Mouse (Mus musculus): Measurements from ENCODE around the gene Trim28. TPM values are rescaled to one million over a fixed set of nuclear protein-coding genes. Genes with fewer than 3 reads are reported as not detected.

Gene Trim28
- polyA plus RNA-seq, 1 experiment from 2014 or later: 245 TPM

DNA sequence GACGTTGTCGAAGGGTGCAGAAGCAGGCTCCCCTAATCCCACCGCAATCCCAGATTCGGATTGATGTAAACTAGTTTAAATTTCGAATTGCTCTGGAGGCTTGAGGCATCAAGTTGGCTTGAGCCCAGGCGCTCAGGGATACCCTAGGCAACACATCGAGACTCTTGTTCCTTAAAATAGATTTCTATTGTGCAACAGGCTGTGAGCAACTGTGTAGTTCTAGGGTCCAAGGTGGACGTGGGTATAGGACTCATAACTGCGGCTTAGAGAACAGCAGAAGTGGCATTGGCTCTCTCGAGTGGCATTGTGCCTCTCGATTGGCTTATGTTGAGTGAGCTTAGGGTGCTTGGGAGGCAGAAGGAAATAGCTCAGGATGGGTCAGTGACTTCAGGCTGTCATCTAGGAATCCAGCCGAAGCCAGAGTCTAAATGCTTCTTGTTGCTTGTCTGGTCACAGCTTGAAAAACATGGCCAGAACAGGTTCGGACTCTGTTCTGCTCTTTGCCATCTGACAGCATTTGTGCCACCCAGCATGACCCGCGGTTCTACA is 39.8 kb downstream of the Trim28 start:
- 16% methylated on average over 15 of the region's 15 CpGs for WGBS
- peak overlapping the region; percentile 99 for H3K9ac ChIP-seq (replicated peaks; ENCODE audit: low read length)
- peak overlapping the region; percentile 74 for H3K4me2 ChIP-seq (replicated peaks; ENCODE audit: low read depth, low read length)
- peaks cover 13% of the 10 kb centered on the region for H3K36me3 ChIP-seq (ENCODE audit: insufficient read depth, low read length)
- H3K4me1 ChIP-seq (ENCODE audit: insufficient read depth, low read length): peaks cover 38% of the 10 kb centered on the region
- no peak for ATAC-seq (ENCODE audit: low FRiP score, low TSS enrichment)
- H3K27me3 ChIP-seq (ENCODE audit: insufficient read depth, low read length): peaks cover 13% of the 10 kb centered on the region
- H3K4me3 ChIP-seq (ENCODE audit: low read length): peak overlapping the region; percentile 85
- no peaks in the 10 kb centered on the region for H3K9me3 ChIP-seq (ENCODE audit: low read length)
- H3K27ac ChIP-seq (ENCODE audit: low read length): peak overlapping the region; percentile 100

DNA sequence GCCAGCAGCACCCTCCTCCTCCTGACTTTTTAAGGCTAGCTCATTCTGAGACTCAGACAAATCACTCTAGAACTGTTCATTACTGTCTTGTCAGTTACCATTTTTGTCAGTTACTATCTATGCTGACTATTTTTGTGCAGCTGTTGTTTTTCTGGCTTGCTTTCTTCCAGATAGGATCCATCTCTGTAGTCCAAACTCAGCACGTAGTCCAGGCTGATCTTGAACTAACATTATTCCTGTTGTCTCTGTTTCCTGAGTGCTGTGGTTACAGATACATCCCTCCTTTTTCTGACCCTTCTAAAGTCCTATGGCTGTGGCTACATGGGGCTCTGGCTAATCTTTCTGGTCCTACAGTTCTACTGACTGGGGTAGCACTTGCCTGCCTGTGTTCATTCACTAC is 40.3 kb downstream of the Trim28 start:
- H3K9me3 ChIP-seq (ENCODE audit: low read length): no peaks in the 10 kb centered on the region
- H3K27ac ChIP-seq (ENCODE audit: low read length): peak overlapping the region; percentile 100
- H3K27me3 ChIP-seq (ENCODE audit: insufficient read depth, low read length): peaks cover 18% of the 10 kb centered on the region
- 77% methylated on average over 1 of the region's 1 CpGs for WGBS
- H3K4me3 ChIP-seq (ENCODE audit: low read length): peak overlapping the region; percentile 85
- H3K9ac ChIP-seq (replicated peaks; ENCODE audit: low read length): peak overlapping the region; percentile 99
- ATAC-seq (ENCODE audit: low FRiP score, low TSS enrichment): no peak
- peak overlapping the region; percentile 74 for H3K4me2 ChIP-seq (replicated peaks; ENCODE audit: low read depth, low read length)
- peaks cover 13% of the 10 kb centered on the region for H3K36me3 ChIP-seq (ENCODE audit: insufficient read depth, low read length)
- H3K4me1 ChIP-seq (ENCODE audit: insufficient read depth, low read length): peaks cover 36% of the 10 kb centered on the region

- no peak overlapping the region for H3K9ac ChIP-seq (replicated peaks; ENCODE audit: low read length)
- H3K27ac ChIP-seq (ENCODE audit: low read length): no peak overlapping the region
- H3K27me3 ChIP-seq (ENCODE audit: insufficient read depth, low read length): peaks cover 29% of the 10 kb centered on the region
- no peaks in the 10 kb centered on the region for H3K9me3 ChIP-seq (ENCODE audit: low read length)
- H3K4me3 ChIP-seq (ENCODE audit: low read length): no peak overlapping the region
- 33% methylated on average over 1 of the region's 1 CpGs for WGBS
- no peaks in the 10 kb centered on the region for H3K36me3 ChIP-seq (ENCODE audit: insufficient read depth, low read length)
- peaks cover 27% of the 10 kb centered on the region for H3K4me1 ChIP-seq (ENCODE audit: insufficient read depth, low read length)
- no peak for ATAC-seq (ENCODE audit: low FRiP score, low TSS enrichment)
- no peak overlapping the region for H3K4me2 ChIP-seq (replicated peaks; ENCODE audit: low read depth, low read length)
These were observed 42.3 kb downstream of the Trim28 start for GRCm38 (mm10) chr7:13041256-13041655.

DNA sequence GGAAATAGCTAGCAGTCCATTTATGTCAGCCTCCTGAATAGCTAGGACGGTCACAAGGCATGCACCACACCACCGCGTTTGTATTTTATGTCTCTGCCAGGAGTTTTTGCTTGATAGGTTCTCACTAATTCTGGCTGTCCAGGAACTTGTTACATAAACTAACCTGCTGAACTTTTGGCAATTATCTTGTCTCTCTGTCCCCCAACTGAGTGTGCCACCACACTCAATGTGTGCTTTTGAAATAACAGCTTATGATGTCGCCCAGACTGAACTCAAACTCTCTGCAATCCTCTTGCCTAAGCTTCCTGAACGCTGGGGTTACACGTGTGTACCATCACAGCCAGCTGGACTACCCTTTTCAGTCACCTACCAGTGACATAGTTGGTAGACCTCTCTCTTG is 43.6 kb downstream of the Trim28 start:
- H3K27me3 ChIP-seq (ENCODE audit: insufficient read depth, low read length): peaks cover 29% of the 10 kb centered on the region
- no peaks in the 10 kb centered on the region for H3K36me3 ChIP-seq (ENCODE audit: insufficient read depth, low read length)
- H3K4me1 ChIP-seq (ENCODE audit: insufficient read depth, low read length): peaks cover 20% of the 10 kb centered on the region
- 75% methylated on average over 6 of the region's 6 CpGs for WGBS
- H3K9ac ChIP-seq (replicated peaks; ENCODE audit: low read length): no peak overlapping the region
- ATAC-seq (ENCODE audit: low FRiP score, low TSS enrichment): no peak
- H3K27ac ChIP-seq (ENCODE audit: low read length): no peak overlapping the region
- no peaks in the 10 kb centered on the region for H3K9me3 ChIP-seq (ENCODE audit: low read length)
- no peak overlapping the region for H3K4me3 ChIP-seq (ENCODE audit: low read length)
- H3K4me2 ChIP-seq (replicated peaks; ENCODE audit: low read depth, low read length): no peak overlapping the region

DNA sequence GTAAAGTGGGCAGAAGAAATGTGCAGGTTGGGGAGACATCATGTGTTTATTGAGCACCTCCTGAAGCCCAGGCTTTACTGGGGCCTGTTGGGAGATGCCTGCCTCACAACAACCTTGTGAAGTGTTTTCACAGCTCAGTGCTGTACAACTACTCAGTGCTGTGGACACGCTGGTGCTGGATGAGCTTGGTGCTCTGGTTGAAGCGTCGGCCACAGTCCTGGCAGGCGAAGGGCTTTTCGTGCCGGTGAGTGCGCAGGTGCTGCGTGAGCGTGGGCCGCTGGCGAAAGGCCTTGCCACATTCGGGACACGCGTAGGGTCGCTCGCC is 44.2 kb downstream of the Trim28 start:
- peak overlapping the region; percentile 75 for H3K4me2 ChIP-seq (replicated peaks; ENCODE audit: low read depth, low read length)
- 44% methylated on average over 16 of the region's 16 CpGs for WGBS
- no peak for ATAC-seq (ENCODE audit: low FRiP score, low TSS enrichment)
- H3K9me3 ChIP-seq (ENCODE audit: low read length): no peaks in the 10 kb centered on the region
- H3K27ac ChIP-seq (ENCODE audit: low read length): no peak overlapping the region
- peaks cover 29% of the 10 kb centered on the region for H3K27me3 ChIP-seq (ENCODE audit: insufficient read depth, low read length)
- no peaks in the 10 kb centered on the region for H3K36me3 ChIP-seq (ENCODE audit: insufficient read depth, low read length)
- H3K4me3 ChIP-seq (ENCODE audit: low read length): peak overlapping the region; percentile 47
- H3K4me1 ChIP-seq (ENCODE audit: insufficient read depth, low read length): peaks cover 20% of the 10 kb centered on the region
- peak overlapping the region; percentile 58; the same call in 1 of the 2 replicates for H3K9ac ChIP-seq (replicated peaks; ENCODE audit: low read length)

DNA sequence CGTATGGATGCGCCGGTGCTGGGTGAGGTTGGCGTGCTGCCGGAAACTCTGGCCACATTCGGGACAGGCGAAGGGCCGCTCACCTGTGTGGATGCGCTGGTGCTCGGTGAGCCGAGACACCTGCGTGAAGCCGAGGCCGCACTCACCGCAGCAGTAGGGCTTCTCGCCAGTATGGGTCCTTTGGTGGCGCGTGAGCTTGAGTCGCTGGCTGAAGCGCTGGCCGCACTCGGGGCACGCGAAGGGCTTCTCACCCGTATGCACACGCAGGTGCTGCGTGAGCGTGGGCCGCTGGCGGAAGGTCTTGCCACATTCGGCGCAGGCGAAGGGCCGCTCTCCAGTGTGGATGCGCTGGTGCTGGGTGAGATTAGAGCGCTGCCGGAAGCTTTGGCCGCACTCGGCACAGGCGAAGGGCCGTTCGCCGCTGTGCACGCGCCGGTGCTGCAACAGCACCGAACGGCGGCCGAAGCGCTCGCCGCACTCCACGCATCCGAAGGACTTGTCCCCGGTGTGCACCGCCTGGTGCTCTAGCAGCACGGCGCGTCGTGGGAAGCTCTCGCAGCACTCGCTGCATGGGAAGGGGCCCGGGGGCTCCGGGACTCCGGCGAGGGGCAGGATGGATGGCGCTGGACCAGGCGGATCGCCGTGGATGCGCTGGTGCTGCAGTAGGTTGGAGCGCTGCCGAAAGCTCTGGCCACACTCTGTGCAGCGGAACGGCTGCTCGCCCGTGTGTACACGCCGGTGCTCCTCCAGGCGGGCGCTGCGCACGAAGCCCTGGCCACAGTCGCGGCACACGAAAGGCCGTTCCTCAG is 44.7 kb downstream of the Trim28 start:
- WGBS: 4% methylated on average over 87 of the region's 88 CpGs
- H3K27me3 ChIP-seq (ENCODE audit: insufficient read depth, low read length): peaks cover 29% of the 10 kb centered on the region
- H3K4me3 ChIP-seq (ENCODE audit: low read length): peak overlapping the region; percentile 47
- H3K4me1 ChIP-seq (ENCODE audit: insufficient read depth, low read length): peaks cover 19% of the 10 kb centered on the region
- peak overlapping the region; percentile 58 for H3K9ac ChIP-seq (replicated peaks; ENCODE audit: low read length)
- no peaks in the 10 kb centered on the region for H3K36me3 ChIP-seq (ENCODE audit: insufficient read depth, low read length)
- H3K9me3 ChIP-seq (ENCODE audit: low read length): no peaks in the 10 kb centered on the region
- H3K27ac ChIP-seq (ENCODE audit: low read length): no peak overlapping the region
- peak overlapping the region; percentile 75 for H3K4me2 ChIP-seq (replicated peaks; ENCODE audit: low read depth, low read length)
- peak; percentile 52 for ATAC-seq (ENCODE audit: low FRiP score, low TSS enrichment)

DNA sequence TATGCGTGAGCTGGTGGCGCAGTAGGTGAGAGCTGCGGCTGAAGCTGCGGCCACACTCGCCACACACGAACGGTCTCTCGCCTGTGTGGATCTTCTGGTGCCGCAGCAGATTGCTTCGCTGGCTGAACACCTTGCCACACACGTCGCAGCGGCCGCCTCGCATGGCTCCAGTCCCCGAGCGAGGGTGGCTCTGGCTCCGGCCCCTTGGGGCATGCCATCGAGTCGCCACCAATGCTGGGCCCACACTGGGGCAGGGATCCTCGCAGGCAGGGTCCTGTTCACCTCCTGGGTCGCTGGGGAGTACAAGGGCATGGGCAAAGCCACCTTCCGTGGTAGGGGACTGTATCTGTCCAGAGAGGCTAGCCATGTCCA is 45.3 kb downstream of the Trim28 start:
- Histone ChIP-seq H3K27me3 (ENCODE audit: insufficient read depth, low read length) (peaks cover 29% of the 10 kb centered on the region), H3K27ac (ENCODE audit: low read length) (no peak overlapping the region), H3K4me2 (replicated peaks; ENCODE audit: low read depth, low read length) (peak overlapping the region; percentile 75), H3K36me3 (ENCODE audit: insufficient read depth, low read length) (no peaks in the 10 kb centered on the region), H3K9ac (replicated peaks; ENCODE audit: low read length) (peak overlapping the region; percentile 58), H3K4me1 (ENCODE audit: insufficient read depth, low read length) (peaks cover 13% of the 10 kb centered on the region), H3K4me3 (ENCODE audit: low read length) (peak overlapping the region; percentile 47), H3K9me3 (ENCODE audit: low read length) (no peaks in the 10 kb centered on the region)
- 3% methylated on average over 23 of the region's 23 CpGs for WGBS
- peak; percentile 22 for ATAC-seq (ENCODE audit: low FRiP score, low TSS enrichment)

GRCm38 (mm10) chr7:13046084-13046483 is 47.2 kb downstream of the Trim28 start:
- WGBS: 1% methylated on average over 2 of the region's 2 CpGs
- no peaks in the 10 kb centered on the region for H3K36me3 ChIP-seq (ENCODE audit: insufficient read depth, low read length)
- H3K4me2 ChIP-seq (replicated peaks; ENCODE audit: low read depth, low read length): no peak overlapping the region
- H3K27me3 ChIP-seq (ENCODE audit: insufficient read depth, low read length): peaks cover 29% of the 10 kb centered on the region
- H3K4me1 ChIP-seq (ENCODE audit: insufficient read depth, low read length): peaks cover 11% of the 10 kb centered on the region; the same call in 1 of the 2 replicates
- peak; percentile 44 for ATAC-seq (ENCODE audit: low FRiP score, low TSS enrichment)
- H3K9ac ChIP-seq (replicated peaks; ENCODE audit: low read length): no peak overlapping the region
- no peak overlapping the region for H3K27ac ChIP-seq (ENCODE audit: low read length)
- H3K9me3 ChIP-seq (ENCODE audit: low read length): no peaks in the 10 kb centered on the region
- no peak overlapping the region for H3K4me3 ChIP-seq (ENCODE audit: low read length)

- no peaks in the 10 kb centered on the region for H3K27me3 ChIP-seq (ENCODE audit: insufficient read depth, low read length)
- peaks cover 3% of the 10 kb centered on the region; the same call in 1 of the 2 replicates for H3K4me1 ChIP-seq (ENCODE audit: insufficient read depth, low read length)
- no peak overlapping the region for H3K4me3 ChIP-seq (ENCODE audit: low read length)
- H3K9me3 ChIP-seq (ENCODE audit: low read length): no peaks in the 10 kb centered on the region
- H3K4me2 ChIP-seq (replicated peaks; ENCODE audit: low read depth, low read length): no peak overlapping the region
- no peaks in the 10 kb centered on the region for H3K36me3 ChIP-seq (ENCODE audit: insufficient read depth, low read length)
- WGBS: 86% methylated on average over 13 of the region's 13 CpGs
- no peak for ATAC-seq (ENCODE audit: low FRiP score, low TSS enrichment)
- H3K9ac ChIP-seq (replicated peaks; ENCODE audit: low read length): no peak overlapping the region
- H3K27ac ChIP-seq (ENCODE audit: low read length): no peak overlapping the region
These were observed 54.1 kb downstream of the Trim28 start for GRCm38 (mm10) chr7:13053001-13053400.

DNA sequence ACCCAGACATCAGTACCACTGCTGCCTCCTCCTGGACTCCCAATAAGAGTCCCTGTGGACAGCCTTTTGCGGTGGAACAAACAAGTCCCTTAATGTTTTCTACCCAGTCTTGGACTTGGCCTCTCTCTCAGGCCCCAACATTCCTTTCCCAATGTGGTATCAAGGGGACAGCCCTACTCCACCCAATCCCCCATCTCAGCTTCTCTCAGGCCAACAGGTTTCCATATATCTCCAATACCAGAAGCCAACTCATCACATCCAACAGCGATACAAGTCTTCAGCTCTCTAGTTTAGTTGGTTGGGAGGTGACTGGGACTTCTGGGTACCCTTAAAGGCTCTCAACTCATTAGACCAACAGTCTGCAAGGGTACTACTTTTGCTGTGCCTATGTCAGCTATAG is 54.6 kb downstream of the Trim28 start:
- Histone ChIP-seq H3K27me3 (ENCODE audit: insufficient read depth, low read length) (no peaks in the 10 kb centered on the region), H3K9ac (replicated peaks; ENCODE audit: low read length) (no peak overlapping the region), H3K36me3 (ENCODE audit: insufficient read depth, low read length) (no peaks in the 10 kb centered on the region), H3K4me1 (ENCODE audit: insufficient read depth, low read length) (peaks cover 3% of the 10 kb centered on the region; the same call in 1 of the 2 replicates), H3K27ac (ENCODE audit: low read length) (no peak overlapping the region), H3K9me3 (ENCODE audit: low read length) (no peaks in the 10 kb centered on the region), H3K4me3 (ENCODE audit: low read length) (peak overlapping the region; percentile 67), H3K4me2 (replicated peaks; ENCODE audit: low read depth, low read length) (peak overlapping the region; percentile 54)
- 98% methylated on average over 2 of the region's 2 CpGs for WGBS
- ATAC-seq (ENCODE audit: low FRiP score, low TSS enrichment): no peak
